Mouse (Mus musculus) MEL (cell line): ENCODE results near the gene Adam25. TPM values are rescaled to one million over a fixed set of nuclear protein-coding genes. Genes with fewer than 3 reads are reported as not detected.
"Not testable (repeated sequence)": the region's sequence is repeated elsewhere in the genome, so short reads cannot be mapped to it uniquely, and the experiment has no call there.

Source experiments
- DNase-seq: peaks from one replicate; pipeline ENCODE4 v3.0.0; 2011; ENCODE audit warnings: low read depth, low spot score
- H3K27ac ChIP-seq: 2 replicates; pipeline ENCODE4 v1.5.1; 2012; ENCODE audit warnings: low read depth, mild to moderate bottlenecking, control low read depth, low read length, moderate library complexity; ENCODE audit not compliant: control insufficient read depth
- H3K27me3 ChIP-seq, 2 experiments: fragments of 150-350 bp in 1 of 2; sonication (generic) in 1 of 2; 2 replicates each; pipeline ENCODE4 v1.6.1; 2012; ENCODE audit warnings: low read length in 2 of 2, mild to moderate bottlenecking in 2 of 2, improper control_type of control experiment in 1 of 2, moderate library complexity in 1 of 2; ENCODE audit not compliant: insufficient read depth in 2 of 2, control insufficient read depth in 1 of 2
- H3K36me3 ChIP-seq, 2 experiments: 2 replicates each; pipeline ENCODE4 v1.6.1; 2012 to 2014; ENCODE audit warnings: low read length in 2 of 2, improper control_type of control experiment in 1 of 2, inconsistent platforms in 1 of 2, mild to moderate bottlenecking in 1 of 2; ENCODE audit not compliant: insufficient read depth in 2 of 2, control insufficient read depth in 1 of 2
- H3K4me1 ChIP-seq, 2 experiments: fragments of 150-350 bp in 1 of 2; sonication (generic) in 1 of 2; 2 replicates each; pipeline ENCODE4 v1.6.1; 2012; ENCODE audit warnings: low read length in 2 of 2, improper control_type of control experiment in 1 of 2, mild to moderate bottlenecking in 1 of 2; ENCODE audit not compliant: insufficient read depth in 2 of 2, control insufficient read depth in 1 of 2
- H3K4me3 ChIP-seq, 2 experiments: fragments of 150-350 bp in 1 of 2; sonication (generic) in 1 of 2; 2 replicates each; pipeline ENCODE4 v1.5.1; 2012; ENCODE audit warnings: low read depth in 2 of 2, low read length in 2 of 2, mild to moderate bottlenecking in 2 of 2, moderate library complexity in 2 of 2, control low read depth in 1 of 2, improper control_type of control experiment in 1 of 2; ENCODE audit not compliant: control insufficient read depth in 1 of 2, insufficient read depth in 1 of 2
- H3K79me2 ChIP-seq: 2 replicates; pipeline ENCODE4 v1.6.1; 2012; ENCODE audit warnings: mild to moderate bottlenecking, low read length, moderate library complexity; ENCODE audit not compliant: control insufficient read depth, poor library complexity, insufficient read depth
- H3K9ac ChIP-seq: 2 replicates; pipeline ENCODE4 v1.6.1; 2012; ENCODE audit warnings: low read depth, mild to moderate bottlenecking, control low read depth, low read length, moderate library complexity; ENCODE audit not compliant: control insufficient read depth, poor library complexity, severe bottlenecking
- H3K9me3 ChIP-seq: fragments of 150-350 bp; sonication (generic); replicated peaks from 2 replicates; pipeline ENCODE4 v1.6.1; 2012; ENCODE audit warnings: mild to moderate bottlenecking, low read length, improper control_type of control experiment, moderate library complexity; ENCODE audit not compliant: insufficient read depth
- BHLHE40 ChIP-seq: IDR thresholded peaks from 2 replicates; pipeline ENCODE4 v1.6.1; 2012; ENCODE audit warnings: low read depth, mild to moderate bottlenecking, inconsistent platforms, low read length, improper control_type of control experiment, borderline replicate concordance
- CHD1 ChIP-seq: IDR thresholded peaks from 2 replicates; pipeline ENCODE4 v1.6.1; 2012; ENCODE audit warnings: low read depth, mild to moderate bottlenecking, inconsistent platforms, low read length, improper control_type of control experiment
- CHD2 ChIP-seq: IDR thresholded peaks from 2 replicates; pipeline ENCODE4 v1.6.1; 2011; ENCODE audit warnings: low read length, improper control_type of control experiment
- E2F4 ChIP-seq: IDR thresholded peaks from 2 replicates; pipeline ENCODE4 v1.6.1; 2011; ENCODE audit warnings: low read depth, low read length, improper control_type of control experiment, borderline replicate concordance
- ELF1 ChIP-seq: IDR thresholded peaks from 2 replicates; pipeline ENCODE4 v1.6.1; 2014; ENCODE audit warnings: low read depth, mild to moderate bottlenecking, inconsistent platforms, low read length, improper control_type of control experiment, moderate library complexity
- EP300 ChIP-seq, 2 experiments: IDR thresholded peaks; 2 replicates each; pipeline ENCODE4 v1.6.1; 2011; ENCODE audit warnings: improper control_type of control experiment in 2 of 2, low read length in 2 of 2, low read depth in 1 of 2, mild to moderate bottlenecking in 1 of 2
- GATA1 ChIP-seq: IDR thresholded peaks from 2 replicates; pipeline ENCODE4 v1.6.1; 2011; ENCODE audit warnings: low read depth, low read length, improper control_type of control experiment
- HCFC1 ChIP-seq: IDR thresholded peaks from 2 replicates; pipeline ENCODE4 v1.6.1; 2012; ENCODE audit warnings: low read depth, mild to moderate bottlenecking, inconsistent platforms, low read length, improper control_type of control experiment, moderate library complexity
- JUND ChIP-seq: IDR thresholded peaks from 2 replicates; pipeline ENCODE4 v1.6.1; 2011; ENCODE audit warnings: low read depth, mild to moderate bottlenecking, improper control_type of control experiment, low read length
- KAT2A ChIP-seq: conservative IDR thresholded peaks from 2 replicates; pipeline ENCODE4 v1.6.1; 2012; ENCODE audit warnings: low read depth, low read length, improper control_type of control experiment, inconsistent platforms
- MAX ChIP-seq: IDR thresholded peaks from 2 replicates; pipeline ENCODE4 v1.6.1; 2011; ENCODE audit warnings: low read length, improper control_type of control experiment
- MAZ ChIP-seq: IDR thresholded peaks from 2 replicates; pipeline ENCODE4 v1.6.1; 2012; ENCODE audit warnings: low read depth, mild to moderate bottlenecking, inconsistent platforms, low read length, improper control_type of control experiment
- MYC ChIP-seq: IDR thresholded peaks from 2 replicates; pipeline ENCODE4 v1.6.1; 2011; ENCODE audit warnings: low read depth, mild to moderate bottlenecking, low read length, improper control_type of control experiment, moderate library complexity
- NELFE ChIP-seq: IDR thresholded peaks from 2 replicates; pipeline ENCODE4 v1.6.1; 2011; ENCODE audit warnings: low read depth, low read length, improper control_type of control experiment
- NRF1 ChIP-seq: IDR thresholded peaks from 2 replicates; pipeline ENCODE4 v1.6.1; 2014; ENCODE audit warnings: low read depth, mild to moderate bottlenecking, inconsistent platforms, low read length, improper control_type of control experiment, moderate library complexity; ENCODE audit not compliant: poor library complexity, insufficient read depth, severe bottlenecking
- POLR2A ChIP-seq, 2 experiments: IDR thresholded peaks; 2 replicates each; pipeline ENCODE4 v1.6.1; 2011 to 2012; ENCODE audit warnings: low read length in 2 of 2, mild to moderate bottlenecking in 2 of 2, control low read depth in 1 of 2, improper control_type of control experiment in 1 of 2, low read depth in 1 of 2, moderate library complexity in 1 of 2; ENCODE audit not compliant: control insufficient read depth in 1 of 2, insufficient read depth in 1 of 2, poor library complexity in 1 of 2
- POLR2AphosphoS2 ChIP-seq: IDR thresholded peaks from 2 replicates; pipeline ENCODE4 v1.6.1; 2011; ENCODE audit warnings: low read length, improper control_type of control experiment
- POLR2AphosphoS5 ChIP-seq: IDR thresholded peaks from 2 replicates; pipeline ENCODE4 v1.6.1; 2012; ENCODE audit warnings: low read depth, borderline replicate concordance, mild to moderate bottlenecking, inconsistent platforms, low read length, moderate library complexity, mixed read lengths
- RCOR1 ChIP-seq: IDR thresholded peaks from 2 replicates; pipeline ENCODE4 v1.6.1; 2012; ENCODE audit warnings: low read depth, mild to moderate bottlenecking, inconsistent platforms, low read length, improper control_type of control experiment
- SMC3 ChIP-seq: IDR thresholded peaks from 2 replicates; pipeline ENCODE4 v1.6.1; 2011; ENCODE audit warnings: low read depth, low read length, improper control_type of control experiment
- TAL1 ChIP-seq: IDR thresholded peaks from 2 replicates; pipeline ENCODE4 v1.6.1; 2012; ENCODE audit warnings: mild to moderate bottlenecking, inconsistent platforms, low read length, moderate library complexity, mixed read lengths
- TBP ChIP-seq: IDR thresholded peaks from 2 replicates; pipeline ENCODE4 v1.8.0; 2011; ENCODE audit warnings: low read depth, low read length, improper control_type of control experiment
- USF2 ChIP-seq, 2 experiments: IDR thresholded peaks; 2 replicates each; pipeline ENCODE4 v1.6.1; 2011 to 2012; ENCODE audit warnings: improper control_type of control experiment in 2 of 2, low read length in 2 of 2, borderline replicate concordance in 1 of 2, inconsistent platforms in 1 of 2, low read depth in 1 of 2, mild to moderate bottlenecking in 1 of 2; ENCODE audit not compliant: insufficient read depth in 1 of 2
- polyA plus RNA-seq, 2 experiments: library from polyadenylated mRNA; stranded (reverse) in 1 of 2; unstranded in 1 of 2; fragments of >175 nt in 1 of 2; fragments of >200 nt in 1 of 2; gene quantifications; 2 replicates each; pipeline versions ENCODE4 v1.2.1 to v1.2.4; 2012; ENCODE audit warnings: low replicate concordance in 2 of 2, low read depth in 1 of 2; ENCODE audit not compliant: insufficient read length in 2 of 2, insufficient read depth in 1 of 2, missing spikeins in 1 of 2
- total RNA-seq: library from RNA; depleted of rRNA; stranded (reverse); fragments of 300-350 nt; gene quantifications from 2 replicates; pipeline ENCODE4 v1.2.3, GENCODE M21; 2012

Adam25 gene
- total and polyA plus RNA-seq, 3 experiments: not detected

GRCm38 (mm10) chr8:40783320-40783719 lies 31.3 kb downstream of the Adam25 start:
- H3K79me2 ChIP-seq: no peaks in the 10 kb centered on the region
- TF ChIP-seq ELF1 (no peak), TAL1 (no peak), KAT2A (no peak), CHD2 (no peak), JUND (no peak), TBP (no peak), POLR2A (IDR thresholded peaks at IDR 0.05; ENCODE audit: control insufficient read depth in 1 of 2, insufficient read depth in 1 of 2, low read depth in 1 of 2, low read length in 2 of 2, poor library complexity in 1 of 2) (no peak), MYC (no peak), POLR2AphosphoS2 (no peak), NELFE (no peak), NRF1 (no peak), POLR2AphosphoS5 (no peak), MAZ (no peak), MAX (no peak)
- TF ChIP-seq, all 39 proteins: peak for 0

GRCm38 (mm10) chr8:40792973-40793372 lies 41.0 kb downstream of the Adam25 start, which contains the start of gene Adam20:
Gene Adam20 (plus strand): TSS chr8:40793273.
- not testable (repeated sequence) for H3K27me3 ChIP-seq, DNase-seq, H3K9me3 ChIP-seq, H3K9ac ChIP-seq, H3K27ac ChIP-seq, H3K4me1 ChIP-seq, H3K36me3 ChIP-seq, H3K4me3 ChIP-seq, H3K79me2 ChIP-seq

More at GRCm38 (mm10) chr8:40783320-40783719, 31.3 kb downstream of the Adam25 start:
- H3K9me3 ChIP-seq: no peaks in the 10 kb centered on the region
- H3K27ac ChIP-seq: no peak overlapping the region
- H3K27me3 ChIP-seq: no peaks in the 10 kb centered on the region
- no peak overlapping the region for H3K4me3 ChIP-seq
- DNase-seq: no peak
- no peaks in the 10 kb centered on the region for H3K4me1 ChIP-seq
- H3K36me3 ChIP-seq: no peaks in the 10 kb centered on the region
- H3K9ac ChIP-seq: no peak overlapping the region

DNA sequence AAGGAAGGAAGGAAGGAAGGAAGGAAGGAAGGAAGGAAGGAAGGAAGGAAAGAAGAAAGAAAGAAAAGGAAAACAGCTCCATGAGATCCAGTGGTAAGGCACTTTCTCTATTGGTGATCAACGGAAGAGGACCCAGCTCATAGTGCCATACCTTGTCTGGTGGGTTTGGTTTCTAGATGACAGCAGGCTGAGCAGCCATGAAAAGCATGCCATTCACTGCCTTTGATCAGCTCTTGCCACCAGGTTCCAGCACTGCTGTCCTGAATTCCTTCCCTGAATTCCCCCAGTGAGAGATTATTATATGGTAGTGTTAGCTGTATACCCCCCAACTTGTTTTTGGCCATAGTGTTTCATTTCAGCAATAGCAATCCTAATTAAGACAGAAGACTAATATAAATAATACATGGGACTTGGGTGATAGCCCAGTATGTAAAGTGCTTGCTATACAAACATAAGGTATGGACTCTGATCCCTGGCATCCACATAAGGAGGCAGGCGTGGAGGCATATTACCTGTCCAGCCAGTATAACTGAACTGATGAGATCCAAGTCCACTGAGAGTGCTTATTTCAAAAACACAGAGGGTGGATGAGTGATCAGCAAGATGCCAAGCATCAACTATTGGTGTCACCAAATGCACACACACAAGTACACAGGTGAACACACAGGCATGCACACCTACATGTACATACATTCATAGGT lies 51.5 kb downstream of the Adam25 start:
- no peak overlapping the region for H3K27ac ChIP-seq
- no peaks in the 10 kb centered on the region for H3K4me1 ChIP-seq
- H3K9me3 ChIP-seq: no peaks in the 10 kb centered on the region
- H3K79me2 ChIP-seq: no peaks in the 10 kb centered on the region
- H3K9ac ChIP-seq: no peak overlapping the region
- H3K4me3 ChIP-seq: no peak overlapping the region
- no peaks in the 10 kb centered on the region for H3K36me3 ChIP-seq
- no peak for DNase-seq
- no peaks in the 10 kb centered on the region for H3K27me3 ChIP-seq
- TF ChIP-seq GATA1 (no peak), HCFC1 (no peak), BHLHE40 (no peak), MAX (no peak), EP300 (IDR thresholded peaks at IDR 0.05; ENCODE audit: low read depth in 1 of 2, low read length in 2 of 2) (no peak), E2F4 (no peak), RCOR1 (no peak), SMC3 (no peak), USF2 (IDR thresholded peaks at IDR 0.05; ENCODE audit: borderline replicate concordance in 1 of 2, insufficient read depth in 1 of 2, low read depth in 1 of 2, low read length in 2 of 2) (no peak), CHD1 (no peak)
